8 mouse cellular contexts compared by ENCODE assay signal in genomic region chr14:61172548-61173158, GRCm38 (mm10). TPM values are rescaled to one million over a fixed set of nuclear protein-coding genes. Genes with fewer than 3 reads are reported as not detected.
DNase-seq lines count a peak whose midpoint lies in the region; ATAC-seq and TF ChIP-seq lines count a peak whose summit lies in the region.

No protein-coding gene starts in this region.

- H3K4me2 ChIP-seq in forebrain, embryonic 13.5 days = peak overlapping the region; percentile 64
- H3K4me2 ChIP-seq in liver, postnatal 0 days (ENCODE audit: low read depth, low read length) = peak overlapping the region; percentile 97
- H3K4me2 ChIP-seq in neural tube, embryonic 15.5 days = peak overlapping the region; percentile 68

- peak; percentile 99 for ATAC-seq in forebrain, embryonic 13.5 days
- peak; percentile 99 for ATAC-seq in liver, postnatal 0 days
- peak; percentile 99 for ATAC-seq in neural tube, embryonic 15.5 days (ENCODE audit: low FRiP score)

- TF ChIP-seq CTCF in E14TG2a.4 (conservative IDR thresholded peaks at IDR 0.05; ENCODE audit: low read length) = no peak
- no peak for TF ChIP-seq CTCF in liver, postnatal 0 days (IDR thresholded peaks at IDR 0.05; ENCODE audit: low read depth)

- H3K36me3 ChIP-seq in E14TG2a.4 (ENCODE audit: insufficient read depth, low read length) = peaks cover 16% of the 10 kb centered on the region
- no peaks in the 10 kb centered on the region for H3K36me3 ChIP-seq in forebrain, embryonic 13.5 days (ENCODE audit: poor library complexity, severe bottlenecking)
- H3K36me3 ChIP-seq in liver, postnatal 0 days (replicated peaks; ENCODE audit: insufficient read depth, low read length) = no peaks in the 10 kb centered on the region
- H3K36me3 ChIP-seq in neural tube, embryonic 15.5 days = no peaks in the 10 kb centered on the region

- 1% methylated on average over 40 of the region's 52 CpGs for WGBS in forebrain, embryonic 13.5 days
- WGBS in large intestine, adult 2 months = under 1% methylated on average over 50 of the region's 52 CpGs
- under 1% methylated on average over 36 of the region's 52 CpGs for WGBS in liver, postnatal 0 days (ENCODE audit: insufficient replicate concordance)
- under 1% methylated on average over 47 of the region's 52 CpGs for WGBS in neural tube, embryonic 15.5 days

- peaks cover 18% of the 10 kb centered on the region for H3K27me3 ChIP-seq in E14TG2a.4 (ENCODE audit: insufficient read depth, low read length)
- H3K27me3 ChIP-seq in forebrain, embryonic 13.5 days = peaks cover 2% of the 10 kb centered on the region; the same call in 1 of the 2 replicates
- H3K27me3 ChIP-seq in liver, postnatal 0 days (ENCODE audit: insufficient read depth, low read length) = no peaks in the 10 kb centered on the region
- H3K27me3 ChIP-seq in neural tube, embryonic 15.5 days (replicated peaks) = no peaks in the 10 kb centered on the region

- no peak for TF ChIP-seq EP300 in liver, postnatal 0 days (IDR thresholded peaks at IDR 0.05; ENCODE audit: low read depth)

- H3K9me3 ChIP-seq in E14TG2a.4 (ENCODE audit: low read length) = no peaks in the 10 kb centered on the region
- H3K9me3 ChIP-seq in forebrain, embryonic 13.5 days (replicated peaks) = no peaks in the 10 kb centered on the region
- no peaks in the 10 kb centered on the region for H3K9me3 ChIP-seq in liver, postnatal 0 days (ENCODE audit: low read length)
- no peaks in the 10 kb centered on the region for H3K9me3 ChIP-seq in neural tube, embryonic 15.5 days (replicated peaks)

- peaks cover 21% of the 10 kb centered on the region for H3K4me1 ChIP-seq in E14TG2a.4 (replicated peaks; ENCODE audit: low read depth, low read length)
- H3K4me1 ChIP-seq in forebrain, embryonic 13.5 days = peaks cover 23% of the 10 kb centered on the region
- peaks cover 16% of the 10 kb centered on the region for H3K4me1 ChIP-seq in liver, postnatal 0 days (ENCODE audit: insufficient read depth)
- peaks cover 28% of the 10 kb centered on the region for H3K4me1 ChIP-seq in neural tube, embryonic 15.5 days

- intact Hi-C loops in heart, postnatal 10 days (cut with DNase I) = loop anchor here (2.0 kb wide), 1 partner anchor 34 kb away; the partner anchor contains the start of gene Sacs

- H3K9ac ChIP-seq in forebrain, embryonic 13.5 days = peak overlapping the region; percentile 89
- peak overlapping the region; percentile 84 for H3K9ac ChIP-seq in liver, postnatal 0 days (replicated peaks)
- peak overlapping the region; percentile 85 for H3K9ac ChIP-seq in neural tube, embryonic 15.5 days (replicated peaks)

- H3K4me3 ChIP-seq in E14TG2a.4 (replicated peaks; ENCODE audit: low read length) = peak overlapping the region; percentile 96
- H3K4me3 ChIP-seq in forebrain, embryonic 13.5 days = peak overlapping the region; percentile 91
- peak overlapping the region; percentile 83 for H3K4me3 ChIP-seq in liver, postnatal 0 days (ENCODE audit: low read depth, low read length)
- peak overlapping the region; percentile 91 for H3K4me3 ChIP-seq in neural tube, embryonic 15.5 days (replicated peaks)

- peak; percentile 100 for DNase-seq in c-Kit-positive CD71-positive TER-119-positive erythroid progenitor cells, embryonic 14.5 days (ENCODE audit: low spot score)
- peak; percentile 99 to 100 for DNase-seq in heart, postnatal 10 days
- DNase-seq in large intestine, adult 2 months (ENCODE audit: low read depth, low spot score) = peak; percentile 69
- peak; percentile 100 for DNase-seq in liver, postnatal 0 days
- DNase-seq in testis, postnatal 14 days (ENCODE audit: low spot score) = peak; percentile 99

- peak overlapping the region; percentile 96 for H3K27ac ChIP-seq in forebrain, embryonic 13.5 days
- peak overlapping the region; percentile 88 for H3K27ac ChIP-seq in liver, postnatal 0 days (ENCODE audit: low read depth)
- H3K27ac ChIP-seq in neural tube, embryonic 15.5 days (replicated peaks) = peak overlapping the region; percentile 95

RNA-seq across cellular contexts. Expression of gene Sacs, which starts 34.4 kb away (rescaled TPM):
- 6.5 and 7.4 TPM in 2 replicates for polyA plus RNA-seq in forebrain, embryonic 13.5 days (2015; fragmentation: Nextera tagmentation; extraction: Ambion mirVana)
- 10 to 100 TPM; 31.0 to 34.8 TPM for total RNA-seq in heart, postnatal 10 days (2021)
- polyA plus RNA-seq in large intestine, adult 2 months (2012; rRNA removed) = 0.19 and 0.44 TPM in 2 replicates
- 0.33 and 0.43 TPM in 2 replicates for polyA plus RNA-seq in liver, postnatal 0 days (2015; fragmentation: Nextera tagmentation; extraction: Ambion mirVana)
- polyA plus RNA-seq in neural tube, embryonic 15.5 days (2015; fragmentation: Nextera tagmentation; extraction: Ambion mirVana) = 7.5 and 8.0 TPM in 2 replicates

Comparison
In these comparisons a context has a peak if more than half of its experiments do, and no peak if none do; other contexts are left out.
1. Peak in every context shown above with its lines: DNase-seq, ATAC-seq, H3K4me3 ChIP-seq and H3K27ac ChIP-seq.